Mouse (Mus musculus): ENCODE results near the gene Smc1a. TPM values are rescaled to one million over a fixed set of nuclear protein-coding genes. Genes with fewer than 3 reads are reported as not detected.
"Not testable (repeated sequence)": the region's sequence is repeated elsewhere in the genome, so short reads cannot be mapped to it uniquely, and the experiment has no call there.

Smc1a gene
- polyA plus RNA-seq, 1 experiment from 2014 or later = 92.5 TPM

DNA sequence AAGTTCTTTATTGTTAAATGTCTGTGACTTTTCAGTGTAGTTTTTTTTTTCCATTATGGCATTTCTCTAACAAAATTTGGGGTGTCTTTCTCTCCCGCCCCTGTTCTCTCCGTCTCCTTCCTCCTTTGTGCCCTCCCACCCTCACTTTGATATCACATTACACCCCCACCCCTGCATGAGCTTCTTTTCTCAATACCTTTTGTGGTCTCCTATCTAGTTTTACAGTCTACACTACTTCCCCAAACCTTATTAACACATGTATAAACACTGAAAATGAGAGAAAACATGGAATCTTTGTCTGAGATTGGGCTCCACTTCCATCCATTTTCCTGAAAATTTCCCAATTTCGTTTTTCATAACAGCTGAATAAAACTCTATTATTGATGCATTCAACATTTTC lies 36.3 kb downstream of the Smc1a start:
- H3K4me3 ChIP-seq (replicated peaks) = no peak overlapping the region
- no peaks in the 10 kb centered on the region for H3K4me1 ChIP-seq (replicated peaks)
- ATAC-seq = no peak
- H3K9me3 ChIP-seq = no peaks in the 10 kb centered on the region
- H3K4me2 ChIP-seq (replicated peaks) = no peak overlapping the region
- H3K27me3 ChIP-seq (replicated peaks) = no peaks in the 10 kb centered on the region
- WGBS = 69% methylated on average over 3 of the region's 3 CpGs
- H3K9ac ChIP-seq = no peak overlapping the region
- H3K36me3 ChIP-seq = no peaks in the 10 kb centered on the region
- H3K27ac ChIP-seq = no peak overlapping the region

DNA sequence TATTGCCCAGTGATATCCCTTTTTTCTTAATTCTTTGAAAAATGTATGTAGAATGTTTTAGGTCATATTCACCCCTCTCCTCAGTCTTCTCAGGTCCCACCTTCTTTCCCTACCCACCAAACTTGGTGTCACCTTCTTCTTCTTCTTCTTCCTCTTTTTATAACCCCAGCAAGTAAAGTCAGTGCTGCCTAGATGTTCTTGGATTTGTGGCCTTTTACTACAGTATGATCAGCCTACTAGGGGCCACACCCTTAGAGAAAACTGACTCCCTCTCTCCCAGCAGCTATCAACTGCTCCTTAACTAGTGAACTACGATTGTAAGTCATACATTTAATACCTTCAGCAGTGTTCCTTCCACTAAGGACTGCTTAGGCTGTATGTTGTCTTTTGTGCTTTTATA lies 37.9 kb downstream of the Smc1a start:
- Histone ChIP-seq H3K27me3 (replicated peaks) (no peaks in the 10 kb centered on the region; the same call in 1 of the 2 replicates), H3K9ac (no peak overlapping the region), H3K4me2 (replicated peaks) (no peak overlapping the region), H3K36me3 (no peaks in the 10 kb centered on the region; the same call in 1 of the 2 replicates), H3K27ac (no peak overlapping the region), H3K4me3 (replicated peaks) (no peak overlapping the region), H3K9me3 (no peaks in the 10 kb centered on the region), H3K4me1 (replicated peaks) (no peaks in the 10 kb centered on the region)
- 79% methylated on average over 1 of the region's 1 CpGs for WGBS
- ATAC-seq = no peak

DNA sequence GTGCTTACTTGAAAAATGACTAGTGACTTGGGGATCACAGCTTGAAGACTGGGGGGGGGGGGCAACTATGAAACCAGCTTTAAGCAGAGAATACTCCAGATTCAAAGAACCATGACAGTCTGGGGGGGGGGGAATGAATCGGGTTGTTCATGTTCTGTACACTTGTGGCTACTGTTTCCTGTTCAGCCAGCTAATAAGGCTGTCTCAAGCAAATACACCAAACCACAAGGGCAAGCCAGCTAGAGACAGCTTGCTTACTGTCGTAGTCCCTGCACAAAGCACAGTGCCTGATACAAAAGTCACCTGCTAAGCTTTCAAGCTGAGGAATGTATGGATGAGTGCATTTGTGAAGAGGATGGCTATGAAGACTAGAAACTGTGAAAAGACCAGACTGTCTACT lies 49.4 kb downstream of the Smc1a start:
- H3K9me3 ChIP-seq = no peaks in the 10 kb centered on the region
- no peaks in the 10 kb centered on the region for H3K36me3 ChIP-seq
- peaks cover 8% of the 10 kb centered on the region; the same call in 1 of the 2 replicates for H3K27me3 ChIP-seq (replicated peaks)
- no peak overlapping the region for H3K4me2 ChIP-seq (replicated peaks)
- H3K27ac ChIP-seq = no peak overlapping the region
- H3K4me3 ChIP-seq (replicated peaks) = no peak overlapping the region
- whole genome bisulfite sequencing = 86% methylated on average over 2 of the region's 2 CpGs
- H3K9ac ChIP-seq = no peak overlapping the region
- no peak for ATAC-seq
- no peaks in the 10 kb centered on the region for H3K4me1 ChIP-seq (replicated peaks)

DNA sequence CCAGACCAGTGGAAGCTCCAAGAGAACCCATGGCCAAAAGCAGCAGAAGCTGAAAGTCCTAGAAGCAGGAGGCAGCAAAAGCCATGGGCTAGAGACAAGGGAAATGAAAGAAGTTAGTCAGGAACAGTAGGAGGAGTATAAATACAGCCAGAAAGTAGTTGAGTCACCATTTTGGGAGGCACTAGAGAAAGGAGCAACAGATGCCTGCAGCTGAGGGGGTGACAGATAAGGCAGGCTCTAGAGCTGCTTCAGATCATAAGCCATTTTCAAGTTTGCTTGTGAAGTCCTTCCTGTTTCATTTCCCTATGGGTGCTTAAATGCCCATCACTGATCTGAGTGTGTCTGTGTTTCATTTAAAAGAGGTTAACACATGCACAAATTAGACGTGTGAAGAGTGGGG lies 51.6 kb downstream of the Smc1a start:
- no peak for ATAC-seq
- no peaks in the 10 kb centered on the region for H3K36me3 ChIP-seq
- no peaks in the 10 kb centered on the region for H3K9me3 ChIP-seq
- no peak overlapping the region for H3K9ac ChIP-seq
- no peaks in the 10 kb centered on the region for H3K4me1 ChIP-seq (replicated peaks)
- 64% methylated on average over 1 of the region's 1 CpGs for WGBS
- H3K4me2 ChIP-seq (replicated peaks) = no peak overlapping the region
- H3K27ac ChIP-seq = no peak overlapping the region
- H3K27me3 ChIP-seq (replicated peaks) = peaks cover 8% of the 10 kb centered on the region; the same call in 1 of the 2 replicates
- no peak overlapping the region for H3K4me3 ChIP-seq (replicated peaks)

DNA sequence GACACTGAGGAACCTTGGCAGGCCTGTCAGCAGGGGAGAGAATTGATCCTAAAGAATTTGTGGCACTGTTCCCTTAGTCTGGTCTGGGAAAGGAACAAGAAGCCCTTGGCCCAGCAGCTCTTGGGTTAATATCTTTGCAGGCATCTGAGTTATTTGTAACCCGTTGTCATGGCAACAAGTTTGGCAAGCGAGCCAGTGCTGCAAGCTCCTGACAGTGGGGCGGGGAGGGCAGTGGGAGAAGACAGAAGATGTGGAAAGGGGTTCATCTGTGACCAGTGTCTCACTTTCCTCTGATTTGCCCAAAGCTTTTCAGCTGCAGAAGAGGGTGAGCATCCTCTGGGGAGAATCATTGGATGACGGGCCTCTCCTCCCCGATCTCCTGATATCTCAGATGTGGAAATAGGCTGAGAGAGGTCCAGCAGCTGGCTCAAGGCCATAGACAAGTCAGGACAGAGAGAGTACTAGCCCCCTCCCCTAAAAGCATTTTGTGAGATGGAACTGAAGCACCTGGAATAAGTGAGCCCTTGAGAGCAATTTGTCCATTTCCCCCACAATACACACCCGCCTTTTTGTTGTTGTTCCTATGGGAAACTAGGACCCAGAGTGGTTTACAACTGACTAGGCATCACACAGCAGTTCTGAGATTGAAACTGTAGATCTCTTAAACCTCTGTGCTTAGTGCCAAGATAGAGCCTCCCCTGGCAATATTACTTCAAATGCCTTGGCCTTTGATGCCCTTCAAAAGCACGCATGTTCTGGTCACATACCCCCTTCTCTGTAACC lies 73.8 kb downstream of the Smc1a start:
- 35% methylated on average over 7 of the region's 7 CpGs for WGBS
- H3K9ac ChIP-seq; H3K36me3 ChIP-seq; H3K27ac ChIP-seq; H3K4me3 ChIP-seq (replicated peaks); H3K27me3 ChIP-seq (replicated peaks); ATAC-seq; H3K9me3 ChIP-seq; H3K4me2 ChIP-seq (replicated peaks); H3K4me1 ChIP-seq (replicated peaks): not testable (repeated sequence)

DNA sequence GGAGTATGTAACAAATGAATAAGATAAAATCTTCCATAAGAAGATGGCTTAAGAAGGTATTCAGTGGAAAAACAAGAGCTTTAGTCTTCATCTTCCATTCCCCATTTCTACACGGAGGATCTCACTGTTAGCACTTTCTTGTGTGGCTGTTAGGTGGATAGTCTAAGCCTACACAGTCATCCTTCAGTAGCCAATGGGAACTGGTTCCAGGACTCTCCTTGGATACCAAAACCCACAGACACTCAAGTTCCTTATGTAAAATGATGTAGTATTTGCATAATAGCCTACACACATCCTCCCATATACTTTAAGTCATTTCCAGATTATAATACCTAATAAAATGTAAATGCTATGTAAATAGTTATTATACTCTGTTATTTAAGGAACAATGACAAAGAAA lies 81.3 kb downstream of the Smc1a start:
- no peak overlapping the region for H3K4me3 ChIP-seq (replicated peaks)
- H3K27me3 ChIP-seq (replicated peaks) = no peaks in the 10 kb centered on the region; the same call in 1 of the 2 replicates
- WGBS = 45% methylated on average over 1 of the region's 1 CpGs
- H3K4me2 ChIP-seq (replicated peaks) = no peak overlapping the region
- no peak overlapping the region for H3K9ac ChIP-seq
- H3K36me3 ChIP-seq = no peaks in the 10 kb centered on the region
- H3K4me1 ChIP-seq (replicated peaks) = no peaks in the 10 kb centered on the region
- H3K9me3 ChIP-seq = no peaks in the 10 kb centered on the region
- no peak for ATAC-seq
- H3K27ac ChIP-seq = no peak overlapping the region

Other genes with a start within 250 kb of the Smc1a start
- gene Huwe1, start 215.6 kb upstream of the Smc1a start, polyA plus RNA-seq (2015; fragmentation: Nextera tagmentation; extraction: Ambion mirVana) = 40.5 and 43.8 TPM in 2 replicates
- gene Hsd17b10, start 14.6 kb upstream of the Smc1a start, polyA plus RNA-seq (2015; fragmentation: Nextera tagmentation; extraction: Ambion mirVana) = 198 and 211 TPM in 2 replicates
- 3.3 and 3.4 TPM in 2 replicates for gene Ribc1, start 133 bp upstream of the Smc1a start, polyA plus RNA-seq (2015; fragmentation: Nextera tagmentation; extraction: Ambion mirVana)
- gene Iqsec2, start 127.8 kb downstream of the Smc1a start, polyA plus RNA-seq (2015; fragmentation: Nextera tagmentation; extraction: Ambion mirVana) = 2.7 and 3.3 TPM in 2 replicates
- gene Kdm5c, start 216.6 kb downstream of the Smc1a start, polyA plus RNA-seq (2015; fragmentation: Nextera tagmentation; extraction: Ambion mirVana) = 33.2 and 37.1 TPM in 2 replicates

All from intestine, embryonic 15.5 days (tissue).